Mouse (Mus musculus): ENCODE results near the gene Etv3.

- no peak for TF ChIP-seq CTCF (IDR thresholded peaks at IDR 0.05; ENCODE audit: low read depth, low read length)
- TF ChIP-seq GATA1 (IDR thresholded peaks at IDR 0.05; ENCODE audit: borderline replicate concordance, low read length): no peak
These were observed 17.4 kb downstream of the Etv3 start for GRCm38 (mm10) chr3:87542481-87543215.
